Mouse (Mus musculus): ENCODE data around the gene Anpep. TPM values are rescaled to one million over a fixed set of nuclear protein-coding genes. Genes with fewer than 3 reads are reported as not detected.
A peak's percentile ranks its signal among the peaks of the same experiment; 100 is the strongest.

Gene Anpep
- polyA plus RNA-seq, 1 experiment from 2014 or later, result 9.7 TPM

- H3K4me3 ChIP-seq, result no peak overlapping the region
- no peaks in the 10 kb centered on the region for H3K27me3 ChIP-seq (ENCODE audit: low read depth, poor library complexity, severe bottlenecking)
- no peaks in the 10 kb centered on the region for H3K4me1 ChIP-seq
- WGBS, result 95% methylated on average over 6 of the region's 6 CpGs
- H3K9me3 ChIP-seq (replicated peaks), result no peaks in the 10 kb centered on the region
- DNase-seq (ENCODE audit: low spot score), result no peak
- peaks cover 60% of the 10 kb centered on the region for H3K36me3 ChIP-seq
- no peak overlapping the region for H3K27ac ChIP-seq
Measured at GRCm38 (mm10) chr7:79881901-79882300, 21.0 kb upstream of the Anpep start.

DNA sequence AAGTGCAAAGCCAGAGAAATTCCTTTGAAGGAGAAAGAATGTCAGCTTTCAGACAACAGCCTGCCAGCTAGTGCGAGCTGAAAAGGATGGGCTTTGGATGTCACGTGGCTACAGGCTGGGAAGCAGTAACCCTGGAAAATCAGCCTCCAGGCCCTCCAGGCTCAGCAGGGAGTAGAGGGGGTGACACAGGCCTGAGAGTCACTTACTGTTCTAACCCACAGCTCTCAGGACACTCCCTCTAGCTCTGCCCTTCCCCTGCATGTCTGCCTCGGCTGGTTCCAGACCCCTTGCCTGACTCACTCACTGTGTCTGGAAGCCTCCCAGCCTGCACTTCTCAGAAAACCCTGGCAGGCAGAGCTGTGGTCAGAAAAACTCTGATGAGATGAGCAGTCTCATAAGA is 20.1 kb upstream of the Anpep start:
- WGBS, result 37% methylated on average over 3 of the region's 3 CpGs
- Histone ChIP-seq H3K27ac (no peak overlapping the region), H3K4me1 (no peaks in the 10 kb centered on the region), H3K4me3 (no peak overlapping the region), H3K36me3 (peaks cover 63% of the 10 kb centered on the region), H3K9me3 (replicated peaks) (no peaks in the 10 kb centered on the region), H3K27me3 (ENCODE audit: low read depth, poor library complexity, severe bottlenecking) (no peaks in the 10 kb centered on the region)
- no peak for DNase-seq (ENCODE audit: low spot score)

GRCm38 (mm10) chr7:79880033-79880432 is 19.2 kb upstream of the Anpep start:
- no peak overlapping the region for H3K4me3 ChIP-seq
- no peak overlapping the region for H3K27ac ChIP-seq
- DNase-seq (ENCODE audit: low spot score), result no peak
- H3K27me3 ChIP-seq (ENCODE audit: low read depth, poor library complexity, severe bottlenecking), result no peaks in the 10 kb centered on the region
- H3K36me3 ChIP-seq, result peaks cover 56% of the 10 kb centered on the region
- WGBS, result 86% methylated on average over 6 of the region's 6 CpGs
- no peaks in the 10 kb centered on the region for H3K9me3 ChIP-seq (replicated peaks)
- H3K4me1 ChIP-seq, result no peaks in the 10 kb centered on the region

DNA sequence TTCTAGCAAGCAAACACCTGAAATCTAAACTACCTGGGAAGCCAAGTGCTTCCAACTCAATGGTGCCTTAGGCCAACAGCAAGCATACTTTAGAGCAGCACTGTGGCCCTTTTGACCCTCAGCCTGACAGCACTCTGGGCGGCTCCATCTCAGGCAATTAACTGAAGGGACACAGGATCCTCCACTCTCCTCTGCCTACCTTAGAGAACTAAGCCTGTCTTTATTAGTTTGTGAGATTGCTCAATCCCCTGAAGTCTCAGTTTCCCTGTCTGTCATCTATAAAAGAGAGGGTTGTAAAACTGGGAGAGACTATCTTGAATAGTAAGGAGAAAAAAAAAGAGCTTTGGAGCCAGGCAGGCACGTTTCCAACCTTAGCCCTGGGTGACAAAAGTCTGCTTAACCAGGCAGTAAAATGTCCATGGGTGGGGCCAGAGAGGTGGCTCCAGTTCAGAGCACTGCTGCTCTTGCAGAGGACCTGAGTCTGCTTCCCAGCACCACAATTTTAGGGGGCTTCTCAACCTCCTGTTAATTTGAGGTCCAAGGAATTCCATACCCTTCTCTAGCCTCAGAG is 17.7 kb upstream of the Anpep start:
- Histone ChIP-seq H3K9me3 (replicated peaks) (no peaks in the 10 kb centered on the region), H3K27ac (no peak overlapping the region), H3K27me3 (ENCODE audit: low read depth, poor library complexity, severe bottlenecking) (no peaks in the 10 kb centered on the region), H3K4me1 (no peaks in the 10 kb centered on the region), H3K36me3 (peaks cover 51% of the 10 kb centered on the region), H3K4me3 (no peak overlapping the region)
- 59% methylated on average over 2 of the region's 2 CpGs for WGBS
- DNase-seq (ENCODE audit: low spot score), result no peak

DNA sequence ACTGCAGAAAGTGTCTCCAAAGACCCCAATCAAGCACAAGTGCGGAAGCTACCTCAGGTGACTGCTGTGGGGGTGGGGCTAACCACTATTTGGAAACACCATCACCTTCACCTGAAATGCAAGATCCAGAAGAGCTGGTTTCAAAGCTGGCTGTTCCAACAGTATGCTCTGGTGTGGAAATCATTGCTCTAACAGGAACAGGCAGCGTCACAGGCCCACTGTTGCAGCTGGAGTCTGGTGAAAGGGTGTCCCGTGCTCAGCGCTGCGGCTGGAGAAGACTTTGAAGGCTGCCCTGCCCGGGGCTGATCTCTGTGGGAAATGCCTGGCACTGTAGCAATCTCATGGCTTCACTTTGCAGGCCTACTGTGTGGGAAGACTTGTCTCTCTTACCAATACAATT is 12.5 kb upstream of the Anpep start:
- H3K9me3 ChIP-seq (replicated peaks), result no peaks in the 10 kb centered on the region
- 88% methylated on average over 6 of the region's 6 CpGs for WGBS
- peaks cover 10% of the 10 kb centered on the region; the same call in 1 of the 2 replicates for H3K36me3 ChIP-seq
- H3K4me1 ChIP-seq, result peaks cover 11% of the 10 kb centered on the region; the same call in 1 of the 2 replicates
- no peak for DNase-seq (ENCODE audit: low spot score)
- H3K27ac ChIP-seq, result no peak overlapping the region
- H3K4me3 ChIP-seq, result no peak overlapping the region
- no peaks in the 10 kb centered on the region for H3K27me3 ChIP-seq (ENCODE audit: low read depth, poor library complexity, severe bottlenecking)

- Histone ChIP-seq H3K9me3 (replicated peaks) (no peaks in the 10 kb centered on the region), H3K27me3 (ENCODE audit: low read depth, poor library complexity, severe bottlenecking) (no peaks in the 10 kb centered on the region), H3K36me3 (peaks cover 4% of the 10 kb centered on the region; the same call in 1 of the 2 replicates), H3K4me1 (peaks cover 16% of the 10 kb centered on the region; the same call in 1 of the 2 replicates), H3K4me3 (no peak overlapping the region), H3K27ac (no peak overlapping the region)
- WGBS, result 91% methylated on average over 6 of the region's 6 CpGs
- DNase-seq (ENCODE audit: low spot score), result no peak
Measured at GRCm38 (mm10) chr7:79871797-79872345, 11.0 kb upstream of the Anpep start.

DNA sequence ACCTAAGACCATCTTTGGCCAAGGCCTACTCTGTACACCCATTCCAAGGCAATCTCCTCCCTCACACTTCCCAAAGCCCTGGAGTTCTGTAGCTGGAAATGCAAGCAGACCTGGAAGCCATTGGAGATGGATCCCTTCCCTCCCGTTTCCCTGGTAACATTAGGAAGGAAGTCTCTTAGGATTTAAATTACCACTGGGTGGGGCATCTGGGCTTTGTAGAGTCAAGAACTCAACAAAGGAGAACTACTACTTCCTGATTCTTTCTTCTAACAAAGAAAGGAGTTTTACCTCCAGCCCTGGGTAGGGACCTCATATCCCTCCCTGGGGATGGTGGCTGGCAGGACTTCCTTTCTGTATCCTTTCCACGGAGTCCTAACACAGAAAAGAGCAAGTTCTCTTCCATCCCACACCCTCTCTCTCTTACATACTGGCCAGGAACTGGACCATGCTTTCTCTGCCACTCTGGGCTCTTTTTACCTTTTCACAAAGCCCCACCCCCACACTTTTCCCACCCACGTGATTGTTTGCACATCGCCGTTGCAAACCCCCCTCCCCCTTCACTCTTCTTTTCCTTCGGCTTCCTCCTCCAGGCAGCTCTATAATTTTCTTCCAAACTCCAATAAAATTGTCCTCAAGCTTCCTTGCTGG is 8.3 kb upstream of the Anpep start:
- WGBS, result 60% methylated on average over 6 of the region's 6 CpGs
- no peak for DNase-seq (ENCODE audit: low spot score)
- Histone ChIP-seq H3K27me3 (ENCODE audit: low read depth, poor library complexity, severe bottlenecking) (no peaks in the 10 kb centered on the region), H3K4me1 (peaks cover 21% of the 10 kb centered on the region; the same call in 1 of the 2 replicates), H3K9me3 (replicated peaks) (no peaks in the 10 kb centered on the region), H3K36me3 (no peaks in the 10 kb centered on the region), H3K4me3 (no peak overlapping the region), H3K27ac (peak overlapping the region; percentile 38; the same call in 1 of the 2 replicates)

DNA sequence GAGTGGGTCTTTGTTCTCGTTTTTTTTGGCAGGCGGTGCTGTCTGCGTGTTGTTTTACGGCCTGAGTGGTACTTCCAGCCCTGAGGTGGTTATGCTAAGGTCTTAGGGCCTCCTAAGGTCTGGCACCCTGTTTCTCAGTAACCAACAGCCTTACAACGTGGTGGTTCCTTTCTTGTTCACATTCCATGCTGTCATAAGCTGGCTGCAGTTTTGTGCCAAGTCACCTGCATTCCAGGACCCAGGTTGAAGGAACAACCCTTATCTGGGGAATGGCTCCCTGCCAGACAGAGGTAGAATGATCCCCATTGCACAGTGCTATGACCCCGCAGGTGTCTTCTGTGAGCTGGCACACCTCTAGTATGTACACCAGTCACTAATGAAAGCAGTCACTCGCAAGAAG is 7.6 kb upstream of the Anpep start:
- Histone ChIP-seq H3K36me3 (no peaks in the 10 kb centered on the region), H3K9me3 (replicated peaks) (no peaks in the 10 kb centered on the region), H3K4me3 (no peak overlapping the region), H3K27ac (peak overlapping the region; percentile 38; the same call in 1 of the 2 replicates), H3K4me1 (peaks cover 21% of the 10 kb centered on the region; the same call in 1 of the 2 replicates), H3K27me3 (ENCODE audit: low read depth, poor library complexity, severe bottlenecking) (no peaks in the 10 kb centered on the region)
- 75% methylated on average over 7 of the region's 7 CpGs for WGBS
- DNase-seq (ENCODE audit: low spot score), result no peak

GRCm38 (mm10) chr7:79867861-79868260 is 7.0 kb upstream of the Anpep start:
- Histone ChIP-seq H3K4me1 (peaks cover 22% of the 10 kb centered on the region; the same call in 1 of the 2 replicates), H3K27me3 (ENCODE audit: low read depth, poor library complexity, severe bottlenecking) (no peaks in the 10 kb centered on the region), H3K27ac (peak overlapping the region; percentile 32; the same call in 1 of the 2 replicates), H3K9me3 (replicated peaks) (no peaks in the 10 kb centered on the region), H3K4me3 (no peak overlapping the region), H3K36me3 (no peaks in the 10 kb centered on the region)
- 83% methylated on average over 13 of the region's 13 CpGs for WGBS
- DNase-seq (ENCODE audit: low spot score), result no peak

DNA sequence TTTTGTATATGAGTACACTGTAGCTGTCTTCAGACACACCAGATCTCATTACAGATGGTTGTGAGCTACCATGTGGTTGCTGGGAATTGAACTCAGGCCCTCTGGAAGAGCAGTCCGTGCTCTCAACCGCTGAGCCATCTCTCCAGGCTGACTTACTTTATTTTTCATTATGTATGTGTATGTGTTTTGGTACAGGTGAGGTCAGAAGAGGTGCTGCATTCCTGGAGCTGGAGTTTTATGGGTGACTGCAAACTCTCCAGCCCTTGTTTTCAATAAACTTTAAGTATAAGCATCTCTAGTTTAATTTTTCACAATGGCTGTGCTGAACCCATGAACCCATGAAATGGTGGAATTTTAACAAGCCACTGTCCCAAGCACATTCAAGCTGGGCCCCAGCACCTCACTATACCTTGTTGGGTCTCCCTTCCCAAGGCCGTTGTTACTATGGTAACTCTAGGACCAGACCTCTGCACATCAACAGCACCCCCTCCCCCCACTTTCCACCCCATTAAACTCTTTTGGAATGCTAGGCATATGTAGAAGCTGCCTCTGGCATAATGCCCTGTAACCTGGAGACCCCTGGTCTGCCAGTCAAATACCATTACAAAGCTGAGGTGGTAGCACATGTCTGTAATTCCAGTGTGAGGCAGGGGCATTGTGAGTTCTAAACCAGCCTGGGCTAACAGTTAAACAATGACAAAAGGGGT is 5.6 kb upstream of the Anpep start:
- WGBS, result 86% methylated on average over 3 of the region's 3 CpGs
- Histone ChIP-seq H3K27me3 (ENCODE audit: low read depth, poor library complexity, severe bottlenecking) (no peaks in the 10 kb centered on the region), H3K4me1 (peaks cover 30% of the 10 kb centered on the region), H3K9me3 (replicated peaks) (no peaks in the 10 kb centered on the region), H3K36me3 (no peaks in the 10 kb centered on the region), H3K4me3 (no peak overlapping the region), H3K27ac (peak overlapping the region; percentile 46; the same call in 1 of the 2 replicates)
- DNase-seq (ENCODE audit: low spot score), result no peak

DNA sequence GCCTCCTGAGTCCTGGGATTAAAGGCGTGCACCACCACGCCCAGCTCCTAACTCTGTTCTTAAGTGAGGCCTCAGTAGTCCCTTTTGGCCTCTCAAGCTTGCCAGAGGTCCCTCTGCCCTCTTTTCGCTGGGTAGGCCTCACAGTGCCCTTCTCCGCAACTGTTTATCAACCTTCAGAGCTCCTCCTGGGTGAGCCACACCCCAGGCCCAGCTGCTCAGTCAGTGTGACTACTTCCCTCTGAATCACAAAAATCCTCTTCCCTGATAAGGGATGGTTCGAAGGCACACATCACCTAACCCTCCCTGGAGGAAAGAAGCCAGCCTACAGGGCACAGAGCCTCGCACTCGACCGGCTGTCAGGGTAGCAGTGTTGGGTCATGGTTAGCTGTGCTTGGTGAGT is 935 bp upstream of the Anpep start:
- Histone ChIP-seq H3K9me3 (replicated peaks) (no peaks in the 10 kb centered on the region), H3K27me3 (ENCODE audit: low read depth, poor library complexity, severe bottlenecking) (no peaks in the 10 kb centered on the region), H3K4me1 (peaks cover 32% of the 10 kb centered on the region), H3K27ac (no peak overlapping the region), H3K36me3 (no peaks in the 10 kb centered on the region), H3K4me3 (no peak overlapping the region)
- DNase-seq (ENCODE audit: low spot score), result no peak
- 91% methylated on average over 8 of the region's 8 CpGs for WGBS

DNA sequence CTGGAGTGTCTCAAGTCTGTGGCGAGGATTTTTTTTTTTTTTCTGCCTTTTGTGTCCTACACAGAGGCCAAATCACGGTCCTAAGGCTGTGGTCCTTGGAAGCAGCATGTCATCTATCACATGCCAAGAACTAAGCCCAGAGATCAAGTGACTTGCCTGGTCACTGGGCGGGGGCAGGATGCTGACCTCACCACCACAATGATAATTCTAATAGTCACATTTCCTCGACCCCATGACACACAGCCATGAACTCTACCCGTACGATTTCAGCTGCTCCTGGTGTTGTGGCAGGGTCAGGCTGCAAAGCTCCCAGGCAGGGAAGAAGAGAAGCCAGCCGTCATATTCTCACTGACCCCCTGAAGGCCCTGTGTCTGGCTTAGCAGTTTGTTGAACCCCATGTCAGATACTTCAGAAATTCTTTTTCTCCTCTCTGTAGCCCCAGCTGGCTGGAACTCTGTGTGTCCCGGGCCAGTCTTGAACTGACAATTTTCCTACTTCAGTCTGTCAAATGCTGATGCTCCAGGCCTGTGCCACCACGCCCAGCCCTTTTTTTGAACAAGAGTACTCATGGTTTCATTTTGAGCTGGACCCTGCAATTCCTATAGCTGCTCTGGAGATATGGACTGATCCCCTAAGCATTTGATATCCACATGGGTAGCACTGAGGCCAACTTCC is 1.8 kb downstream of the Anpep start:
- H3K4me3 ChIP-seq, result no peak overlapping the region
- peaks cover 35% of the 10 kb centered on the region for H3K4me1 ChIP-seq
- 53% methylated on average over 9 of the region's 9 CpGs for WGBS
- no peaks in the 10 kb centered on the region for H3K27me3 ChIP-seq (ENCODE audit: low read depth, poor library complexity, severe bottlenecking)
- H3K27ac ChIP-seq, result 0 out of 2 replicates have a peak overlapping the region, but pooled peaks have one; percentile 77
- no peak for DNase-seq (ENCODE audit: low spot score)
- no peaks in the 10 kb centered on the region for H3K9me3 ChIP-seq (replicated peaks)
- no peaks in the 10 kb centered on the region for H3K36me3 ChIP-seq

Measured in limb, embryonic 10.5 days (tissue).